Mouse (Mus musculus): Measurements from ENCODE around the gene Togaram1.

Gene Togaram1

GRCm38 (mm10) chr12:64965124-64966026, at the start of gene Togaram1, which contains the start of gene Klhl28:
Gene Togaram1, plus strand, starts transcription at chr12:64965804.
Gene Klhl28, minus strand, starts transcription at chr12:64965534.
- peak; percentile 98 for DNase-seq (ENCODE audit: low read depth in 1 of 2, low spot score in 2 of 2)

- DNase-seq (ENCODE audit: low read depth in 1 of 2, low spot score in 2 of 2) = no peak
Observed at GRCm38 (mm10) chr12:64916735-64917134, 48.9 kb upstream of the Togaram1 start.

GRCm38 (mm10) chr12:64917578-64918471, 47.8 kb upstream of the Togaram1 start, which contains the start of gene Gm527:
Gene Gm527, plus strand, starts transcription at chr12:64917906.
- peak; percentile 73 to 80 for DNase-seq (ENCODE audit: low read depth in 1 of 2, low spot score in 2 of 2)

- DNase-seq (ENCODE audit: low read depth in 1 of 2, low spot score in 2 of 2) = no peak
Observed at GRCm38 (mm10) chr12:64937493-64937892, 28.1 kb upstream of the Togaram1 start.

GRCm38 (mm10) chr12:64964560-64964959, 1.0 kb upstream of the Togaram1 start:
- DNase-seq (ENCODE audit: low read depth in 1 of 2, low spot score in 2 of 2) = no peak

- peak in 1 of 2 experiments; percentile 18 for DNase-seq (ENCODE audit: low read depth in 1 of 2, low spot score in 2 of 2)
Observed at GRCm38 (mm10) chr12:64966101-64966631, 562 bp downstream of the Togaram1 start.

GRCm38 (mm10) chr12:64966652-64967435, 1.2 kb downstream of the Togaram1 start:
- DNase-seq (ENCODE audit: low read depth in 1 of 2, low spot score in 2 of 2) = no peak

- no peak for DNase-seq (ENCODE audit: low read depth in 1 of 2, low spot score in 2 of 2)
Observed at GRCm38 (mm10) chr12:64967470-64967869, 1.9 kb downstream of the Togaram1 start.

- no peak for DNase-seq (ENCODE audit: low read depth in 1 of 2, low spot score in 2 of 2)
Observed at GRCm38 (mm10) chr12:64968067-64968466, 2.5 kb downstream of the Togaram1 start.

GRCm38 (mm10) chr12:64971399-64971798, 5.8 kb downstream of the Togaram1 start:
- no peak for DNase-seq (ENCODE audit: low read depth in 1 of 2, low spot score in 2 of 2)

GRCm38 (mm10) chr12:64972063-64972462, 6.5 kb downstream of the Togaram1 start:
- no peak for DNase-seq (ENCODE audit: low read depth in 1 of 2, low spot score in 2 of 2)

GRCm38 (mm10) chr12:64975558-64975957, 10.0 kb downstream of the Togaram1 start:
- no peak for DNase-seq (ENCODE audit: low read depth in 1 of 2, low spot score in 2 of 2)

GRCm38 (mm10) chr12:64976191-64976590, 10.6 kb downstream of the Togaram1 start:
- DNase-seq (ENCODE audit: low read depth in 1 of 2, low spot score in 2 of 2) = no peak

- DNase-seq (ENCODE audit: low read depth in 1 of 2, low spot score in 2 of 2) = no peak
Observed at GRCm38 (mm10) chr12:64977518-64977917, 11.9 kb downstream of the Togaram1 start.

- DNase-seq (ENCODE audit: low read depth in 1 of 2, low spot score in 2 of 2) = no peak
Observed at GRCm38 (mm10) chr12:65007725-65008124, 42.1 kb downstream of the Togaram1 start.

- no peak for DNase-seq (ENCODE audit: low read depth in 1 of 2, low spot score in 2 of 2)
Observed at GRCm38 (mm10) chr12:65022842-65023241, 57.2 kb downstream of the Togaram1 start.

- no peak for DNase-seq (ENCODE audit: low read depth in 1 of 2, low spot score in 2 of 2)
Observed at GRCm38 (mm10) chr12:65035839-65036189, 70.2 kb downstream of the Togaram1 start.

- DNase-seq (ENCODE audit: low read depth in 1 of 2, low spot score in 2 of 2) = peak; percentile 55 to 78
Observed at GRCm38 (mm10) chr12:65036190-65036870, 70.7 kb downstream of the Togaram1 start, which contains the start of gene Prpf39. Gene Prpf39, plus strand, starts transcription at chr12:65036333.

- no peak for DNase-seq (ENCODE audit: low read depth in 1 of 2, low spot score in 2 of 2)
Observed at GRCm38 (mm10) chr12:65036892-65037545, 71.4 kb downstream of the Togaram1 start.
